Mouse (Mus musculus): Measurements from ENCODE around the gene 1700034J05Rik. TPM values are rescaled to one million over a fixed set of nuclear protein-coding genes. Genes with fewer than 3 reads are reported as not detected.

Gene 1700034J05Rik
- polyA plus RNA-seq, 1 experiment from 2014 or later, result not detected

- WGBS, result 84% methylated on average over 5 of the region's 5 CpGs
- ATAC-seq (ENCODE audit: low FRiP score), result no peak
- no peak overlapping the region for H3K4me3 ChIP-seq (replicated peaks)
Measured at GRCm38 (mm10) chr6:146960956-146961355, 6.7 kb upstream of the 1700034J05Rik start.

GRCm38 (mm10) chr6:146959908-146960680 lies 5.9 kb upstream of the 1700034J05Rik start:
- Histone ChIP-seq H3K9ac (no peak overlapping the region), H3K4me1 (peaks cover 5% of the 10 kb centered on the region), H3K9me3 (no peaks in the 10 kb centered on the region), H3K27me3 (no peaks in the 10 kb centered on the region), H3K36me3 (replicated peaks) (no peaks in the 10 kb centered on the region), H3K4me3 (replicated peaks) (no peak overlapping the region), H3K4me2 (no peak overlapping the region), H3K27ac (no peak overlapping the region)
- WGBS, result 88% methylated on average over 9 of the region's 9 CpGs
- no peak for ATAC-seq (ENCODE audit: low FRiP score)

More at GRCm38 (mm10) chr6:146960956-146961355, 6.7 kb upstream of the 1700034J05Rik start:
- Histone ChIP-seq H3K9me3 (no peaks in the 10 kb centered on the region), H3K36me3 (replicated peaks) (no peaks in the 10 kb centered on the region), H3K4me1 (peaks cover 2% of the 10 kb centered on the region), H3K27me3 (no peaks in the 10 kb centered on the region), H3K27ac (no peak overlapping the region), H3K9ac (no peak overlapping the region), H3K4me2 (no peak overlapping the region)

- ATAC-seq (ENCODE audit: low FRiP score), result no peak
- no peak overlapping the region for H3K9ac ChIP-seq
- WGBS, result 87% methylated on average over 1 of the region's 1 CpGs
Measured at GRCm38 (mm10) chr6:146958694-146959093, 4.5 kb upstream of the 1700034J05Rik start.

GRCm38 (mm10) chr6:146956961-146957360 lies 2.7 kb upstream of the 1700034J05Rik start:
- no peak for ATAC-seq (ENCODE audit: low FRiP score)
- no peaks in the 10 kb centered on the region for H3K9me3 ChIP-seq
- no peak overlapping the region for H3K4me2 ChIP-seq
- 88% methylated on average over 1 of the region's 1 CpGs for WGBS
- H3K27ac ChIP-seq, result no peak overlapping the region
- H3K9ac ChIP-seq, result no peak overlapping the region
- no peak overlapping the region for H3K4me3 ChIP-seq (replicated peaks)
- H3K36me3 ChIP-seq (replicated peaks), result no peaks in the 10 kb centered on the region
- H3K4me1 ChIP-seq, result peaks cover 5% of the 10 kb centered on the region
- H3K27me3 ChIP-seq, result no peaks in the 10 kb centered on the region

More at GRCm38 (mm10) chr6:146958694-146959093, 4.5 kb upstream of the 1700034J05Rik start:
- Histone ChIP-seq H3K27me3 (no peaks in the 10 kb centered on the region), H3K4me3 (replicated peaks) (no peak overlapping the region), H3K4me1 (peaks cover 5% of the 10 kb centered on the region), H3K27ac (no peak overlapping the region), H3K9me3 (no peaks in the 10 kb centered on the region), H3K4me2 (no peak overlapping the region), H3K36me3 (replicated peaks) (no peaks in the 10 kb centered on the region)

- no peak overlapping the region for H3K4me3 ChIP-seq (replicated peaks)
- H3K27me3 ChIP-seq, result no peaks in the 10 kb centered on the region
- H3K36me3 ChIP-seq (replicated peaks), result no peaks in the 10 kb centered on the region
- WGBS, result 16% methylated on average over 12 of the region's 12 CpGs
- no peak overlapping the region for H3K9ac ChIP-seq
- H3K9me3 ChIP-seq, result no peaks in the 10 kb centered on the region
- no peak for ATAC-seq (ENCODE audit: low FRiP score)
- peaks cover 5% of the 10 kb centered on the region for H3K4me1 ChIP-seq
- H3K27ac ChIP-seq, result no peak overlapping the region
- no peak overlapping the region for H3K4me2 ChIP-seq
Measured at GRCm38 (mm10) chr6:146955896-146956295, 1.7 kb upstream of the 1700034J05Rik start.

GRCm38 (mm10) chr6:146955475-146955874 lies 1.3 kb upstream of the 1700034J05Rik start:
- Histone ChIP-seq H3K27me3 (no peaks in the 10 kb centered on the region), H3K36me3 (replicated peaks) (no peaks in the 10 kb centered on the region), H3K4me1 (peaks cover 6% of the 10 kb centered on the region), H3K4me2 (no peak overlapping the region), H3K9ac (no peak overlapping the region), H3K4me3 (replicated peaks) (no peak overlapping the region), H3K27ac (no peak overlapping the region), H3K9me3 (no peaks in the 10 kb centered on the region)
- no peak for ATAC-seq (ENCODE audit: low FRiP score)
- WGBS, result 80% methylated on average over 1 of the region's 1 CpGs

GRCm38 (mm10) chr6:146950454-146950832 lies 3.8 kb downstream of the 1700034J05Rik start:
- WGBS, result 3% methylated on average over 1 of the region's 1 CpGs
- H3K4me1 ChIP-seq, result peaks cover 13% of the 10 kb centered on the region; the same call in 1 of the 2 replicates
- no peak overlapping the region for H3K9ac ChIP-seq
- no peaks in the 10 kb centered on the region for H3K27me3 ChIP-seq
- no peak overlapping the region for H3K4me3 ChIP-seq (replicated peaks)
- H3K4me2 ChIP-seq, result no peak overlapping the region
- H3K27ac ChIP-seq, result no peak overlapping the region
- H3K9me3 ChIP-seq, result no peaks in the 10 kb centered on the region
- no peak for ATAC-seq (ENCODE audit: low FRiP score)
- no peaks in the 10 kb centered on the region for H3K36me3 ChIP-seq (replicated peaks)

GRCm38 (mm10) chr6:146949682-146950453 lies 4.4 kb downstream of the 1700034J05Rik start:
- no peak for ATAC-seq (ENCODE audit: low FRiP score)
- 31% methylated on average over 10 of the region's 10 CpGs for WGBS
- H3K9me3 ChIP-seq, result no peaks in the 10 kb centered on the region
- H3K36me3 ChIP-seq (replicated peaks), result no peaks in the 10 kb centered on the region
- no peak overlapping the region for H3K27ac ChIP-seq
- H3K4me2 ChIP-seq, result no peak overlapping the region
- H3K4me3 ChIP-seq (replicated peaks), result no peak overlapping the region
- H3K9ac ChIP-seq, result no peak overlapping the region
- H3K27me3 ChIP-seq, result no peaks in the 10 kb centered on the region
- H3K4me1 ChIP-seq, result peaks cover 13% of the 10 kb centered on the region; the same call in 1 of the 2 replicates

GRCm38 (mm10) chr6:146947186-146947585 lies 7.0 kb downstream of the 1700034J05Rik start:
- Histone ChIP-seq H3K4me1 (peaks cover 13% of the 10 kb centered on the region; the same call in 1 of the 2 replicates), H3K9me3 (no peaks in the 10 kb centered on the region), H3K4me3 (replicated peaks) (no peak overlapping the region), H3K4me2 (no peak overlapping the region), H3K27ac (no peak overlapping the region), H3K9ac (no peak overlapping the region), H3K27me3 (no peaks in the 10 kb centered on the region), H3K36me3 (replicated peaks) (no peaks in the 10 kb centered on the region)
- WGBS, result 85% methylated on average over 4 of the region's 4 CpGs
- ATAC-seq (ENCODE audit: low FRiP score), result no peak

- peaks cover 13% of the 10 kb centered on the region; the same call in 1 of the 2 replicates for H3K4me1 ChIP-seq
- no peak for ATAC-seq (ENCODE audit: low FRiP score)
- 78% methylated on average over 6 of the region's 6 CpGs for WGBS
Measured at GRCm38 (mm10) chr6:146946327-146947029, 7.7 kb downstream of the 1700034J05Rik start.

GRCm38 (mm10) chr6:146944830-146945229 lies 9.4 kb downstream of the 1700034J05Rik start:
- Histone ChIP-seq H3K27ac (no peak overlapping the region), H3K9ac (no peak overlapping the region), H3K27me3 (no peaks in the 10 kb centered on the region), H3K9me3 (no peaks in the 10 kb centered on the region), H3K4me3 (replicated peaks) (no peak overlapping the region), H3K4me2 (no peak overlapping the region), H3K36me3 (replicated peaks) (no peaks in the 10 kb centered on the region), H3K4me1 (peaks cover 6% of the 10 kb centered on the region; the same call in 1 of the 2 replicates)
- ATAC-seq (ENCODE audit: low FRiP score), result no peak
- WGBS, result 66% methylated on average over 4 of the region's 4 CpGs

More at GRCm38 (mm10) chr6:146946327-146947029, 7.7 kb downstream of the 1700034J05Rik start:
- Histone ChIP-seq H3K27ac (no peak overlapping the region), H3K4me2 (no peak overlapping the region), H3K27me3 (no peaks in the 10 kb centered on the region), H3K4me3 (replicated peaks) (no peak overlapping the region), H3K9ac (no peak overlapping the region), H3K9me3 (no peaks in the 10 kb centered on the region), H3K36me3 (replicated peaks) (no peaks in the 10 kb centered on the region)

GRCm38 (mm10) chr6:146944009-146944408 lies 10.2 kb downstream of the 1700034J05Rik start:
- no peaks in the 10 kb centered on the region for H3K9me3 ChIP-seq
- ATAC-seq (ENCODE audit: low FRiP score), result no peak
- no peak overlapping the region for H3K4me2 ChIP-seq

More at GRCm38 (mm10) chr6:146944009-146944408, 10.2 kb downstream of the 1700034J05Rik start:
- H3K27me3 ChIP-seq, result no peaks in the 10 kb centered on the region
- H3K4me1 ChIP-seq, result 0 out of 2 replicates have a peak, but pooled peaks cover 4% of the 10 kb centered on the region
- no peak overlapping the region for H3K4me3 ChIP-seq (replicated peaks)
- H3K36me3 ChIP-seq (replicated peaks), result no peaks in the 10 kb centered on the region; the same call in 1 of the 2 replicates
- H3K27ac ChIP-seq, result no peak overlapping the region
- H3K9ac ChIP-seq, result no peak overlapping the region

Data from forebrain, embryonic 12.5 days (tissue).